Mouse (Mus musculus): Measurements from ENCODE around the gene Fmo1. TPM values are rescaled to one million over a fixed set of nuclear protein-coding genes. Genes with fewer than 3 reads are reported as not detected.
A peak's percentile ranks its signal among the peaks of the same experiment; 100 is the strongest.

Fmo1 gene
- polyA plus RNA-seq, 1 experiment from 2014 or later, result 62.7 TPM

- Histone ChIP-seq H3K27me3 (ENCODE audit: insufficient read depth, low read length) (no peaks in the 10 kb centered on the region), H3K9me3 (ENCODE audit: low read length) (no peaks in the 10 kb centered on the region), H3K9ac (replicated peaks; ENCODE audit: low read length) (no peak overlapping the region), H3K27ac (ENCODE audit: low read length) (peak overlapping the region; percentile 46), H3K4me1 (ENCODE audit: insufficient read depth, low read length) (peaks cover 14% of the 10 kb centered on the region; the same call in 1 of the 2 replicates), H3K4me3 (ENCODE audit: low read length) (no peak overlapping the region), H3K4me2 (replicated peaks; ENCODE audit: low read depth, low read length) (no peak overlapping the region), H3K36me3 (ENCODE audit: insufficient read depth, low read length) (no peaks in the 10 kb centered on the region)
- ATAC-seq (ENCODE audit: low FRiP score, low TSS enrichment), result peak; percentile 27; the same call in 1 of the 2 replicates
- 71% methylated on average over 8 of the region's 8 CpGs for WGBS
These were observed 1.5 kb downstream of the Fmo1 start for GRCm38 (mm10) chr1:162864816-162865492.

- Histone ChIP-seq H3K9ac (replicated peaks; ENCODE audit: low read length) (no peak overlapping the region), H3K4me1 (ENCODE audit: insufficient read depth, low read length) (peaks cover 16% of the 10 kb centered on the region; the same call in 1 of the 2 replicates), H3K27me3 (ENCODE audit: insufficient read depth, low read length) (no peaks in the 10 kb centered on the region), H3K9me3 (ENCODE audit: low read length) (no peaks in the 10 kb centered on the region), H3K36me3 (ENCODE audit: insufficient read depth, low read length) (no peaks in the 10 kb centered on the region), H3K4me3 (ENCODE audit: low read length) (no peak overlapping the region), H3K27ac (ENCODE audit: low read length) (no peak overlapping the region), H3K4me2 (replicated peaks; ENCODE audit: low read depth, low read length) (no peak overlapping the region)
- ATAC-seq (ENCODE audit: low FRiP score, low TSS enrichment), result no peak
- 68% methylated on average over 5 of the region's 5 CpGs for WGBS
These were observed 2.1 kb downstream of the Fmo1 start for GRCm38 (mm10) chr1:162864279-162864678.

GRCm38 (mm10) chr1:162863579-162863978 lies 2.8 kb downstream of the Fmo1 start:
- Histone ChIP-seq H3K27me3 (ENCODE audit: insufficient read depth, low read length) (no peaks in the 10 kb centered on the region), H3K9ac (replicated peaks; ENCODE audit: low read length) (no peak overlapping the region), H3K36me3 (ENCODE audit: insufficient read depth, low read length) (no peaks in the 10 kb centered on the region), H3K4me2 (replicated peaks; ENCODE audit: low read depth, low read length) (no peak overlapping the region), H3K4me3 (ENCODE audit: low read length) (no peak overlapping the region), H3K9me3 (ENCODE audit: low read length) (no peaks in the 10 kb centered on the region), H3K27ac (ENCODE audit: low read length) (no peak overlapping the region), H3K4me1 (ENCODE audit: insufficient read depth, low read length) (peaks cover 23% of the 10 kb centered on the region; the same call in 1 of the 2 replicates)
- 48% methylated on average over 3 of the region's 3 CpGs for WGBS
- ATAC-seq (ENCODE audit: low FRiP score, low TSS enrichment), result no peak

GRCm38 (mm10) chr1:162862328-162862727 lies 4.1 kb downstream of the Fmo1 start:
- H3K27ac ChIP-seq (ENCODE audit: low read length), result peak overlapping the region; percentile 53
- 33% methylated on average over 1 of the region's 1 CpGs for WGBS
- no peak; the same call in 1 of the 2 replicates for ATAC-seq (ENCODE audit: low FRiP score, low TSS enrichment)

GRCm38 (mm10) chr1:162859996-162860605 lies 6.3 kb downstream of the Fmo1 start:
- Histone ChIP-seq H3K9ac (replicated peaks; ENCODE audit: low read length) (no peak overlapping the region), H3K4me2 (replicated peaks; ENCODE audit: low read depth, low read length) (no peak overlapping the region), H3K36me3 (ENCODE audit: insufficient read depth, low read length) (no peaks in the 10 kb centered on the region), H3K4me3 (ENCODE audit: low read length) (no peak overlapping the region), H3K9me3 (ENCODE audit: low read length) (no peaks in the 10 kb centered on the region), H3K27ac (ENCODE audit: low read length) (no peak overlapping the region), H3K27me3 (ENCODE audit: insufficient read depth, low read length) (no peaks in the 10 kb centered on the region), H3K4me1 (ENCODE audit: insufficient read depth, low read length) (peaks cover 23% of the 10 kb centered on the region; the same call in 1 of the 2 replicates)
- ATAC-seq (ENCODE audit: low FRiP score, low TSS enrichment), result peak; percentile 72
- 63% methylated on average over 9 of the region's 9 CpGs for WGBS

More at GRCm38 (mm10) chr1:162862328-162862727, 4.1 kb downstream of the Fmo1 start:
- Histone ChIP-seq H3K27me3 (ENCODE audit: insufficient read depth, low read length) (no peaks in the 10 kb centered on the region), H3K4me3 (ENCODE audit: low read length) (no peak overlapping the region), H3K4me1 (ENCODE audit: insufficient read depth, low read length) (peaks cover 23% of the 10 kb centered on the region; the same call in 1 of the 2 replicates), H3K36me3 (ENCODE audit: insufficient read depth, low read length) (no peaks in the 10 kb centered on the region), H3K9me3 (ENCODE audit: low read length) (no peaks in the 10 kb centered on the region), H3K9ac (replicated peaks; ENCODE audit: low read length) (no peak overlapping the region), H3K4me2 (replicated peaks; ENCODE audit: low read depth, low read length) (no peak overlapping the region)

- peak; percentile 56; the same call in 1 of the 2 replicates for ATAC-seq (ENCODE audit: low FRiP score, low TSS enrichment)
- Histone ChIP-seq H3K27ac (ENCODE audit: low read length) (peak overlapping the region; percentile 76), H3K9ac (replicated peaks; ENCODE audit: low read length) (no peak overlapping the region), H3K4me1 (ENCODE audit: insufficient read depth, low read length) (peaks cover 17% of the 10 kb centered on the region; the same call in 1 of the 2 replicates), H3K4me3 (ENCODE audit: low read length) (peak overlapping the region; percentile 18; the same call in 1 of the 2 replicates), H3K27me3 (ENCODE audit: insufficient read depth, low read length) (no peaks in the 10 kb centered on the region), H3K9me3 (ENCODE audit: low read length) (no peaks in the 10 kb centered on the region), H3K36me3 (ENCODE audit: insufficient read depth, low read length) (no peaks in the 10 kb centered on the region), H3K4me2 (replicated peaks; ENCODE audit: low read depth, low read length) (peak overlapping the region; percentile 34; the same call in 1 of the 2 replicates)
- WGBS, result 42% methylated on average over 10 of the region's 10 CpGs
These were observed 6.8 kb downstream of the Fmo1 start for GRCm38 (mm10) chr1:162859545-162859976.

GRCm38 (mm10) chr1:162858748-162859130 lies 7.7 kb downstream of the Fmo1 start:
- Histone ChIP-seq H3K27ac (ENCODE audit: low read length) (peak overlapping the region; percentile 61; the same call in 1 of the 2 replicates), H3K36me3 (ENCODE audit: insufficient read depth, low read length) (no peaks in the 10 kb centered on the region), H3K4me1 (ENCODE audit: insufficient read depth, low read length) (peaks cover 15% of the 10 kb centered on the region; the same call in 1 of the 2 replicates), H3K9me3 (ENCODE audit: low read length) (no peaks in the 10 kb centered on the region), H3K4me3 (ENCODE audit: low read length) (peak overlapping the region; percentile 26), H3K27me3 (ENCODE audit: insufficient read depth, low read length) (no peaks in the 10 kb centered on the region), H3K9ac (replicated peaks; ENCODE audit: low read length) (peak overlapping the region; percentile 46; the same call in 1 of the 2 replicates), H3K4me2 (replicated peaks; ENCODE audit: low read depth, low read length) (peak overlapping the region; percentile 34)
- no peak for ATAC-seq (ENCODE audit: low FRiP score, low TSS enrichment)
- WGBS, result 59% methylated on average over 12 of the region's 12 CpGs

- H3K4me2 ChIP-seq (replicated peaks; ENCODE audit: low read depth, low read length), result peak overlapping the region; percentile 34; the same call in 1 of the 2 replicates
These were observed 8.4 kb downstream of the Fmo1 start for GRCm38 (mm10) chr1:162857766-162858747.

GRCm38 (mm10) chr1:162853812-162854482 lies 12.5 kb downstream of the Fmo1 start:
- ATAC-seq (ENCODE audit: low FRiP score, low TSS enrichment), result no peak
- no peak overlapping the region for H3K4me3 ChIP-seq (ENCODE audit: low read length)
- H3K27ac ChIP-seq (ENCODE audit: low read length), result no peak overlapping the region
- peaks cover 4% of the 10 kb centered on the region; the same call in 1 of the 2 replicates for H3K4me1 ChIP-seq (ENCODE audit: insufficient read depth, low read length)
- H3K4me2 ChIP-seq (replicated peaks; ENCODE audit: low read depth, low read length), result no peak overlapping the region
- no peak overlapping the region for H3K9ac ChIP-seq (replicated peaks; ENCODE audit: low read length)
- H3K36me3 ChIP-seq (ENCODE audit: insufficient read depth, low read length), result no peaks in the 10 kb centered on the region
- no peaks in the 10 kb centered on the region for H3K9me3 ChIP-seq (ENCODE audit: low read length)
- H3K27me3 ChIP-seq (ENCODE audit: insufficient read depth, low read length), result no peaks in the 10 kb centered on the region
- WGBS, result 67% methylated on average over 3 of the region's 3 CpGs

More at GRCm38 (mm10) chr1:162857766-162858747, 8.4 kb downstream of the Fmo1 start:
- peak overlapping the region; percentile 46 for H3K9ac ChIP-seq (replicated peaks; ENCODE audit: low read length)
- peak overlapping the region; percentile 26 for H3K4me3 ChIP-seq (ENCODE audit: low read length)
- ATAC-seq (ENCODE audit: low FRiP score, low TSS enrichment), result peak; percentile 40; the same call in 1 of the 2 replicates
- 57% methylated on average over 17 of the region's 18 CpGs for WGBS
- H3K4me1 ChIP-seq (ENCODE audit: insufficient read depth, low read length), result peaks cover 15% of the 10 kb centered on the region; the same call in 1 of the 2 replicates
- no peaks in the 10 kb centered on the region for H3K27me3 ChIP-seq (ENCODE audit: insufficient read depth, low read length)
- no peaks in the 10 kb centered on the region for H3K9me3 ChIP-seq (ENCODE audit: low read length)
- H3K27ac ChIP-seq (ENCODE audit: low read length), result peak overlapping the region; percentile 64
- no peaks in the 10 kb centered on the region for H3K36me3 ChIP-seq (ENCODE audit: insufficient read depth, low read length)
